Mouse (Mus musculus): ENCODE results near the gene Nbl1. TPM values are rescaled to one million over a fixed set of nuclear protein-coding genes. Genes with fewer than 3 reads are reported as not detected.

The Nbl1 gene
- polyA plus RNA-seq, 1 experiment from 2014 or later = 167 TPM

DNA sequence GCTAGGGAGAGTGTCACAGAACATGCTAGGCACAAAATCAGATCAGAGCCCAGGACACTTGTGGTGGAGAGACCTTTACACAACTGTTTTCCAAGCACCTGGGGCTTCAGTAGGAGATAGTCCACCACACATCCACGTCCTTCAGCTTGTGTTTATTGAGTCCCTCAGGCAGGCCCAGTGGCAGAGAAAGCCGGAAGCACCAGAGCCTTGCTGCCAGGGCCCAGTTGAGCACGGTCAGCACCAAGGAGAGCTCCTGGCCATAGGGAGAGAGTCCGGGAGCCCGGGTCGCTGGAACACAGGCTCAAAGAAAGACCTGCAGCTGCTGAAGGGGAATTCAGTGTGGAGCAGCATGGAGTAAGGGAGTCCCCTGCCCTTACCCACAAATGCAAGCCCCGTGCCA is 33.2 kb downstream of the Nbl1 start:
- Histone ChIP-seq H3K4me3 (replicated peaks) (no peak overlapping the region), H3K9me3 (replicated peaks) (no peaks in the 10 kb centered on the region), H3K4me2 (replicated peaks) (no peak overlapping the region), H3K27me3 (no peaks in the 10 kb centered on the region), H3K9ac (no peak overlapping the region), H3K36me3 (no peaks in the 10 kb centered on the region), H3K27ac (replicated peaks) (no peak overlapping the region), H3K4me1 (no peaks in the 10 kb centered on the region)
- no peak for ATAC-seq (ENCODE audit: insufficient number of reproducible peaks, low FRiP score, low TSS enrichment, low read depth)
- WGBS = 7% methylated on average over 7 of the region's 7 CpGs

DNA sequence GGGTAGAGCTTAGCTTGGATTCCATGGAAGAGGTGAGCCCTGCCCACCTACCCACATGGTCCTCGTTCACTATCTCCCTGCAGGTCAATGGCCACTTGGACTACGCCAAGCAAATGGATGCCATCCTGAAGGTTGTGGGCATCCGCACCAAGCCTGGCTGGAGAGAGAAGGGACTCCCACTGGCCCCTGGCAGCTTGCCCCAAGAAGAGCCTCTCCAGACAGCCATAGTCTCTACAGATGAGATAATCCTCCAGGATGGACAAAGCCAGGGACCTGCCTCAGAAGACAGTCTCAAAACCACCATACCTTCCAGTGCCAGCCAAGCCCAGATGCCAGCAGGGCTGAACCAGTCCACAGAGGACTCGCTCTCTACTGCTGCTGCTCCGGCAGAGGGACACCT is 34.8 kb downstream of the Nbl1 start:
- Histone ChIP-seq H3K4me3 (replicated peaks) (no peak overlapping the region), H3K27ac (replicated peaks) (no peak overlapping the region), H3K4me2 (replicated peaks) (no peak overlapping the region), H3K27me3 (no peaks in the 10 kb centered on the region), H3K4me1 (no peaks in the 10 kb centered on the region), H3K9me3 (replicated peaks) (no peaks in the 10 kb centered on the region), H3K36me3 (no peaks in the 10 kb centered on the region), H3K9ac (no peak overlapping the region)
- 77% methylated on average over 5 of the region's 5 CpGs for WGBS
- ATAC-seq (ENCODE audit: insufficient number of reproducible peaks, low FRiP score, low TSS enrichment, low read depth) = no peak

DNA sequence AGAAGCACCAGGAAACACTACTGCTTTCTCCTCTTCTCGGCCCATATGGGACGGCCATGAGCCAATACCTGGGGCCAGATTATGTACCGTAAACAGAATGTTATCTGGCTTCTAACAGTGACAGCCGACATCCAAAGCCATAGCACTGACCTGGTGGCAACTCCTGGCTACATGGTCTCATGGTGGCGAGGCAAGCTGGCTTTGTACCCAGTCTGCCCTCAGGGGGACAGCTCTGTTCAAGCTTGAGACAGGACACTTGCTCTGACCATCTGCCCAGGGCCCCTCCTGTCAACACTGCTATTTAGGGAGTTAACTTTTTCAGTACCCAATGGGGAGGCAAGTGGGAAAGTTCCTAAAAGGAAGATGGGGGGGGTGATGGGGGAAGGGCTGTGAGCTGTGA is 35.5 kb downstream of the Nbl1 start:
- Histone ChIP-seq H3K9ac (no peak overlapping the region), H3K4me2 (replicated peaks) (no peak overlapping the region), H3K27ac (replicated peaks) (no peak overlapping the region), H3K9me3 (replicated peaks) (no peaks in the 10 kb centered on the region), H3K4me1 (no peaks in the 10 kb centered on the region), H3K36me3 (no peaks in the 10 kb centered on the region), H3K27me3 (no peaks in the 10 kb centered on the region), H3K4me3 (replicated peaks) (no peak overlapping the region)
- no peak for ATAC-seq (ENCODE audit: insufficient number of reproducible peaks, low FRiP score, low TSS enrichment, low read depth)
- 72% methylated on average over 5 of the region's 5 CpGs for WGBS

DNA sequence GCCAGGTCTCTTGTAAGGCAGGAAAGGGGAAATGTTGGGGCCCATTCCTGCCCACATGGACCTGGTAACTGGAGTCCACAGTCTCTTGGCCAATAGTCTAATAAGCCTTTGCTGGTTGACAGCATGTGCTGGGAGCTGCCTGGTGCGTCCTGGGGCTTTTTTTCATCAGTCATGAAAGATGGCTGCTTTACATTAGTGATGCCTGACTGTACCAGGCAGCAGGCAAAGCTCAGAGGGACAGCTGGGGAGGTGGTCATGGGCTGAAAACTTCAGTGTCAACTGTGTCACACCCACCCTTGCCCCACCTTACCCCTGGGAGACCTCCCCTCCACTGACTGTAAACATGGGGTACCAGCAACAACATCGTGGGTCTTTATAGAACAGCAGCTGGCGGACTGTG is 37.0 kb downstream of the Nbl1 start:
- Histone ChIP-seq H3K4me1 (no peaks in the 10 kb centered on the region), H3K36me3 (no peaks in the 10 kb centered on the region), H3K27me3 (no peaks in the 10 kb centered on the region), H3K9ac (no peak overlapping the region), H3K27ac (replicated peaks) (no peak overlapping the region), H3K9me3 (replicated peaks) (no peaks in the 10 kb centered on the region), H3K4me3 (replicated peaks) (no peak overlapping the region), H3K4me2 (replicated peaks) (no peak overlapping the region)
- WGBS = 54% methylated on average over 3 of the region's 3 CpGs
- ATAC-seq (ENCODE audit: insufficient number of reproducible peaks, low FRiP score, low TSS enrichment, low read depth) = no peak

DNA sequence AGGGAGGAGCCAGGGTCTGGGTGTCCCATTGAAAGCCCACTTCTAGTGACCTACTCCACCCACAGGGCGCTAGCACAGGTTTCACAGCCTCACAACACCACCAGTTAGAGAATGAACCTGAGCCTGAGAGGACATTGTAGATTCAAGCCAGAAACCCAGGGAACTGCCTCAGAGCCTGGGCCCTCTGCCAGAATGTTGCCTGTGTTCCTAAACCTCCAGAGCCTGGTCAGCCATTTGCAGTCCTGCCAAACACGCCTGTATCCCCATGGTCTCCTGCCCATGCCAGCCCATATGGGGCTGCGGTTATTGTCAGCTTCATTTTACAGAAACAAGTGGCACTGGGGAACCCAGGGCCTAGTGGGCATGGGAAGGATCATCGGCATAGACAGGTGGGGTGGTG is 37.5 kb downstream of the Nbl1 start:
- Histone ChIP-seq H3K36me3 (no peaks in the 10 kb centered on the region), H3K27me3 (no peaks in the 10 kb centered on the region), H3K4me1 (no peaks in the 10 kb centered on the region), H3K4me2 (replicated peaks) (no peak overlapping the region), H3K4me3 (replicated peaks) (no peak overlapping the region), H3K27ac (replicated peaks) (no peak overlapping the region), H3K9ac (no peak overlapping the region), H3K9me3 (replicated peaks) (no peaks in the 10 kb centered on the region)
- ATAC-seq (ENCODE audit: insufficient number of reproducible peaks, low FRiP score, low TSS enrichment, low read depth) = no peak
- 70% methylated on average over 4 of the region's 4 CpGs for WGBS

DNA sequence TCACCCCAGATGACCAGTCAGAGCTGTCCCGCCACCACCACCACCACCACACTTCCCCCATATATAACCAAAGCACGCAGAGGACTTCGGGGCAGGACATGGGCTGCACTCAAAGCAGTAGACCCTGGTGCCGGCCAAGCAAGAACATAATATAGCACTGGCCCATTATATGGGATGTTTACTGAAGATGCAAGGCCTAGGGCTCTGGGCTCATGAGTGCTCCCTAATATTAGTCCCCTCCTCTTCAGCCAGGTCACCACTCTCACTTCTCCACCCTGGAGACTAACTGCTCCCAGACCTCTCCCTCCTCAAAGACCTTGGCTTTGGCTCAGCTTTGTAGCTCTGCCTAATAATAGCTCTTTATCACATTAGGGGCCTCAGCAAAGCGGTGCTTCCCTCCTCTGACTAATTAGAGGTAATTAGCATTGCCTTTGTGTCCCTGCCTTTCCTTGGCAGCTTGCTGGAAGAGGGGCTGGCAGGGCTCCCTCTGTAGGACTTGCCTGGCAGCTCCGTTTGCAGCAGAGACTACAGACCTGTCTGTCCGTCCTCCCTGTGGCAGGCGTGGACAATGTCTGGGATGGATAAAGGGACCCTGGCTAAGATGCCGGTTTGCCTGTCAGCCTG is 38.4 kb downstream of the Nbl1 start:
- Histone ChIP-seq H3K4me2 (replicated peaks) (no peak overlapping the region), H3K36me3 (no peaks in the 10 kb centered on the region), H3K4me1 (no peaks in the 10 kb centered on the region), H3K27me3 (no peaks in the 10 kb centered on the region), H3K9ac (no peak overlapping the region), H3K9me3 (replicated peaks) (no peaks in the 10 kb centered on the region), H3K4me3 (replicated peaks) (no peak overlapping the region), H3K27ac (replicated peaks) (no peak overlapping the region)
- 43% methylated on average over 9 of the region's 9 CpGs for WGBS
- ATAC-seq (ENCODE audit: insufficient number of reproducible peaks, low FRiP score, low TSS enrichment, low read depth) = no peak

DNA sequence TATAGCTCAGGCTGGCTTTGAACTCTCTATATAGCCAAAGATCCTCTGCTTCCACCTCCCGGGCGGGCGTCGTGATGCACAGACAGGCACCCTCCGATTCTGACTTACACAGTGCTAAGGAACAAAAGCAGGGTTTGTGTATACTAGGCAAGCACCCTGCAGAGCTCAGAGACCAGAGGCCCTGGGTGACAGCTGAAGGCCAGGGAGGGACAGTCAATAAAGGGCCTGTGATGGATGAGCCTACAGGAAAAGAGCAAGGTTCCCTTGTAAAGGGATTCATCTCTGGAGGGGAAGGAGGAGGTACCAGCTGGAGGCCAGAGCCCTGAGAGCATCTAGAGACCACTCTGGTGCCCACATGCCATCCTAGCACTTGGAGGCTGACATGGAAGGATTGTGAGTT is 39.4 kb downstream of the Nbl1 start:
- no peak overlapping the region for H3K9ac ChIP-seq
- WGBS = 59% methylated on average over 5 of the region's 5 CpGs
- H3K36me3 ChIP-seq = no peaks in the 10 kb centered on the region
- no peak overlapping the region for H3K27ac ChIP-seq (replicated peaks)
- H3K4me3 ChIP-seq (replicated peaks) = no peak overlapping the region
- no peaks in the 10 kb centered on the region for H3K4me1 ChIP-seq
- H3K4me2 ChIP-seq (replicated peaks) = no peak overlapping the region
- no peaks in the 10 kb centered on the region for H3K9me3 ChIP-seq (replicated peaks)
- ATAC-seq (ENCODE audit: insufficient number of reproducible peaks, low FRiP score, low TSS enrichment, low read depth) = no peak
- no peaks in the 10 kb centered on the region for H3K27me3 ChIP-seq

DNA sequence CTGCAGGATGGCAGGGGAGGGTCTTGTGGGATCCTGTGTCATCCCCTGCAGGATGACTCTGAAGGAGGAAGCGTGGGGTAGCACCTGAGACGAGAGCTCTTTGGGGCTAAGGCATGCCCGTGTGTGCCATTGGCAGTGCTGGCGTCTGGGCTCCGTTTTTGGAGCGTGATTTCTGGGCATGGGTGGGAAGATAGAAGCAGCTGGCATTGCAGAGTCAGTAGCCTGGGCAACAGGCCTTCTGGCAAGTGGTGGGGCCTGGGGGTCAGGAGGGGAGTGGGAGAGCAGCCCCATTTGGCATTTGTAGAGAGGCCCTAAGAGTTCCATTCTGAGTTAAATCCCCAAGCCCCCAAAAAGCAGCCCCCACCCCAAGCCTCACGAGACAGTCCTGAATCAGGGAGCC is 40.0 kb downstream of the Nbl1 start:
- H3K4me3 ChIP-seq (replicated peaks) = no peak overlapping the region
- H3K4me2 ChIP-seq (replicated peaks) = no peak overlapping the region
- no peak overlapping the region for H3K9ac ChIP-seq
- no peaks in the 10 kb centered on the region for H3K4me1 ChIP-seq
- no peak overlapping the region for H3K27ac ChIP-seq (replicated peaks)
- H3K36me3 ChIP-seq = no peaks in the 10 kb centered on the region
- no peak for ATAC-seq (ENCODE audit: insufficient number of reproducible peaks, low FRiP score, low TSS enrichment, low read depth)
- no peaks in the 10 kb centered on the region for H3K9me3 ChIP-seq (replicated peaks)
- no peaks in the 10 kb centered on the region for H3K27me3 ChIP-seq
- WGBS = 72% methylated on average over 7 of the region's 7 CpGs

DNA sequence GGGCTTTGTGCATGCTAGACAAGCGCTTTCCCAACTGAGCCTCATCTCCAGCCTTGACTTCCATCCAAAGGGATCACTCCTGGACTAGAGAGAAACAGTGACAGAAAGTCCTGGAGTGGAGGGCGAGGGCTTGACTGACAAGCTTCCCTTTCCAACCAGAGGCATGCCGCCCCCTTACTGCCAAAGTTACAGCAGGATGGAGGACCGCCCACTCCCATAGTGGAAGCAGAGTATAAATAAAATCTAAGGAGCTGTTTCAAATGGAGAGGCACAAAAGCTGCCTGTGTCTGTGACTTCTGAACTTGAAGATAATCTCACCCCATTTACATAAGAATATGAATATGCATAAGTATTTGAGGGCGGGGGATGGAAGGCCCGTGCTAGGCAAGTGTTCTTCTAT is 44.3 kb downstream of the Nbl1 start:
- no peaks in the 10 kb centered on the region for H3K36me3 ChIP-seq
- no peaks in the 10 kb centered on the region for H3K4me1 ChIP-seq
- no peak overlapping the region for H3K4me3 ChIP-seq (replicated peaks)
- no peak overlapping the region for H3K9ac ChIP-seq
- no peak for ATAC-seq (ENCODE audit: insufficient number of reproducible peaks, low FRiP score, low TSS enrichment, low read depth)
- no peaks in the 10 kb centered on the region for H3K27me3 ChIP-seq
- no peak overlapping the region for H3K27ac ChIP-seq (replicated peaks)
- H3K4me2 ChIP-seq (replicated peaks) = no peak overlapping the region
- 79% methylated on average over 6 of the region's 6 CpGs for WGBS
- H3K9me3 ChIP-seq (replicated peaks) = no peaks in the 10 kb centered on the region

DNA sequence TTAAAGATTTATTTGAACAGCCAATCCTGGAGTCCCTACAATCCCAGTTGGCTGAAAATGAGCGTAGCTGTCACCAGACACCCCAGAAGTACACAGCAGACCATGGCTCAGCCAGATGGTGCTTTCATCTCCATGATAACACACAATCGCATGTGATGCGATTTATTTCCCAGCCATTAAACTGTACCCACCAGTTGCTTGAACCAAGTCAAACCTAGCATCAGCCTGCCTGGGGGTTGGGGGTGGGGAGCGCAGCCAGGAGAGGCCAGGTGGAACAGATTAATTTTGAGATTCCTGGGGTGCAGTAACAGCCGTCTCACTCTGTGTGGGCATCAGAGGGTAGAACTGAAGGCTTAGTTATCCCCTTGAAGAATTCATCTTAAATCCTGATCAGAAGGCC is 46.4 kb downstream of the Nbl1 start:
- H3K4me1 ChIP-seq = no peaks in the 10 kb centered on the region
- WGBS = 50% methylated on average over 5 of the region's 5 CpGs
- ATAC-seq (ENCODE audit: insufficient number of reproducible peaks, low FRiP score, low TSS enrichment, low read depth) = no peak
- H3K9me3 ChIP-seq (replicated peaks) = no peaks in the 10 kb centered on the region
- no peak overlapping the region for H3K9ac ChIP-seq
- H3K27me3 ChIP-seq = no peaks in the 10 kb centered on the region
- H3K4me3 ChIP-seq (replicated peaks) = no peak overlapping the region
- H3K36me3 ChIP-seq = no peaks in the 10 kb centered on the region
- H3K4me2 ChIP-seq (replicated peaks) = no peak overlapping the region
- no peak overlapping the region for H3K27ac ChIP-seq (replicated peaks)

DNA sequence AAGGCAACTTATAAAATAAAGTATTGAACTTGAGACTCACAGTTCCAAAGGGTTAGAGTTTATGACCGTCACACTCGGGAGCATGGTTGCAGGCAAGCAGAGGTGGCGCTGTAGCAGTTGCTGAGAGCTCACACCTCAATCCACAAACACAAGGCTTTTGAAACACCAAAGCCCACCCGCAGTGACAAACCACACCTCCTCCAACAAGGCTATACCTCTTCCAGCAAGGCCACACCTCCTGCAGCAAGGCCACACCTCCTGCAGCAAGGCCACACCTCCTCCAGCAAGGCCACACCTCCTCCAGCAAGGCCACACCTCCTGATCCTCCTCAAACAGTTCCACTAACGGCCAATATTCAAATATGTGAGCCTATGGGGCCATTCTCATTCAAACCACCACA is 48.2 kb downstream of the Nbl1 start:
- ATAC-seq (ENCODE audit: insufficient number of reproducible peaks, low FRiP score, low TSS enrichment, low read depth) = no peak
- Histone ChIP-seq H3K9me3 (replicated peaks) (no peaks in the 10 kb centered on the region), H3K4me2 (replicated peaks) (no peak overlapping the region), H3K9ac (no peak overlapping the region), H3K4me3 (replicated peaks) (no peak overlapping the region), H3K36me3 (no peaks in the 10 kb centered on the region), H3K27me3 (no peaks in the 10 kb centered on the region), H3K27ac (replicated peaks) (no peak overlapping the region), H3K4me1 (no peaks in the 10 kb centered on the region)
- WGBS = 89% methylated on average over 5 of the region's 5 CpGs

DNA sequence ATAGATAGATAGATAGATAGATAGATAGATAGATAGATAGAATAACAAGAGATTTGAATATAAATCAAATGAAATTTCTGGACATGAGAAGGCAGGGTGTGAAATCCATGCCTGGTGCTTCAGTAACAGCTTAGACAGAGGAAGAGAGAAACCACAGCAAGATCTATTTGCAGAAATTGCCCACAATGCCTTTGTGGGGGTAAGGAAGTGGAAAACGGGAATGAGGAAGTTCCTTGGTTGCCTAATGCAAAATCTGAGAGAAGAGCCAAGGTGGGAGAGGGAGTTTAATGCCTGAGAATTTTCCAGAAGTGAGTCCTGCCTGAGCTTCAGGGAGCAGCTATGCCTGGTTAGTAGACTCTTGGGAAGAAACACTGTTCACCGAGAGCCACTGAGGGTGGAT is 49.2 kb downstream of the Nbl1 start:
- Histone ChIP-seq H3K9ac (no peak overlapping the region), H3K4me3 (replicated peaks) (no peak overlapping the region), H3K27ac (replicated peaks) (no peak overlapping the region), H3K4me2 (replicated peaks) (no peak overlapping the region), H3K36me3 (no peaks in the 10 kb centered on the region), H3K4me1 (0 out of 2 replicates have a peak, but pooled peaks cover 2% of the 10 kb centered on the region), H3K27me3 (no peaks in the 10 kb centered on the region), H3K9me3 (replicated peaks) (no peaks in the 10 kb centered on the region)
- 91% methylated on average over 2 of the region's 2 CpGs for WGBS
- no peak for ATAC-seq (ENCODE audit: insufficient number of reproducible peaks, low FRiP score, low TSS enrichment, low read depth)
